Mouse (Mus musculus) heart, adult 2 months (tissue): ENCODE data around the gene Ccnd3.

Source experiments
- CTCF ChIP-seq: fragments of 200-600 bp; IDR thresholded peaks from 2 replicates; pipeline ENCODE4 v1.8.1; 2022; ENCODE audit warnings: antibody characterized with exemption, mild to moderate bottlenecking, moderate library complexity
- POLR2A ChIP-seq: fragments of 200-500 bp; IDR thresholded peaks from 2 replicates; pipeline ENCODE4 v1.6.1; 2011; ENCODE audit warnings: mild to moderate bottlenecking, low read depth, low read length, control low read depth; ENCODE audit not compliant: insufficient read depth

DNA sequence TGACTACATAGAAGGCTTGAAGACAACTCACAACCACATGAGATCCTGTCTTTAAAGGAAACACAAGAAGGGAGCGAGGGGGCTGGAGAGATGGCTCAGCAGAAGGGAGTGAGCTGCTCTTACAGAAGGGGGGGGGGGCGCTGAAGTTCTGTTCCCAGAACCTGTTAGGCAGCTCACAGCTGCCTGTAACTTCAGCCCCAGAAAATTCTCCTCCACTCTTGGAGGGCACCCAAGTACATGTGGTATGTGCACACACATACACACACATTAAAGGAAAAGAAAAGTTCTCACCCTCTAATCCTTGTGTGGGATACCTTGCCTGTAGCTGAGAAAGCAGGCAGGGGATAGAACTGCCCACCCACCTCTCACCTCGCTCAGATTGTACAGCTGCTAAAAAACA lies 52.3 kb downstream of the Ccnd3 start:
- TF ChIP-seq POLR2A (no peak), CTCF (no peak)
